Mouse (Mus musculus): Measurements from ENCODE around the gene Foxi3. TPM values are rescaled to one million over a fixed set of nuclear protein-coding genes. Genes with fewer than 3 reads are reported as not detected.

The Foxi3 gene
- not detected for total RNA-seq (2021)

- peak; percentile 7 for DNase-seq
- intact Hi-C loops (cut with DNase I): loop anchor here (10.0 kb wide), 1 partner anchor 168 kb away; no protein-coding TSS in a partner anchor
These were observed at the start of gene Foxi3 for GRCm38 (mm10) chr6:70956285-70956912. TSS of gene Foxi3 (plus strand) at chr6:70956531.

GRCm38 (mm10) chr6:70909572-70909971 is 46.8 kb upstream of the Foxi3 start:
- intact Hi-C loops (cut with DNase I): no loop called here
- no peak for DNase-seq

DNA sequence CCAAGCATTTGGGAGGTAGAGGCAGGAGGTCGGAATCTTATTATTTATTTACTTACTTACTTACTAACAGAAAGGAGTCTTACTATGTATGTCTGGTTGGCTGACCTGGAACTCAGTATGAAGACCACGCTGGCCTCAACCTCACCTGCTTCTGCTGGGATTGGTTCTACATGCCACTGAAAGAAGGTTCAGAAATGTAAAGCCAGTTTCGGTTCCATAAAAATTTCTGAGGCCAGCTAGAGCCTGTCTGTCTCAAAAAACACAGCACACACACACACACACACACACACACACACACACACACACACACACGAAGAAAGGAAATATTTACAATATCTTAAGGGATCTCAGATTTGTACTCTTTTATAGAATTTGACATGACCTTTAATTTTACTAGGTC is 46.0 kb upstream of the Foxi3 start:
- intact Hi-C loops (cut with DNase I): no loop called here

DNA sequence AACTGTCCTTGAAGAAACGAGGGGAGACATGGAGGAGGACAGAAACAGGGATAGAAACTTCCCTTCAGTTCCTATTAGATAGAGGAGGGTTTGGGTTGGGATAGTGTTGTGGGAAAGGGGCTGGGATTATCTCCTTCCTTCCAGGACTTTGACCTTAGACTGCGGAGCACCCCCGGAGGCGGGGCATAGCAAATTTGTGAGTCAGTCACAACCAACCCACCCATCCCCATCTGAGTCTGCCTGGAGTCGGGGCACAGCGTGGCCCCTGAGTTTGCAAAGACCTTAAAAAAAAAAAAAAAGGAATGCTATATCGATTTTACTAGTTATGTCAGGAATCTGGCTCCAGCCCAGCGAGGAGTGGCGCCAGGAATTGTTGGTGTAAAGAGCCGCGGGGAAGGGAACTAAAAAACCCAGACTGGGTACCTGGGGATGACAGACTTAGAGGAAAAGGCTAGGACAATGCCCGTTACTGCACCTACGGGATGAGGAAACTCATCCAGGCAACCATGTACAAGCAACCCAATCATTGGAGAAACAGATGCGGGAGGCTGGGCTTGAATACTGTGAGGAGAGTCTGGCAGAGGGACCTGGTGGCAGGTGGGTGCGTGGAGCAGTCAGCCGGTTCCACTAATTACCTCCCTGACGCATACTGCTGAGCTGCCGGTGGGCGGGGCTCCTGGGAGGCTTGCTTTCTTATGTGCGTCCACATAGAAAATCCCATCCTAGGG is 44.5 kb upstream of the Foxi3 start:
- intact Hi-C loops (cut with DNase I): no loop called here
- DNase-seq: peak; percentile 76

More for the DNA sequence above, 46.0 kb upstream of the Foxi3 start:
- no peak for DNase-seq

DNA sequence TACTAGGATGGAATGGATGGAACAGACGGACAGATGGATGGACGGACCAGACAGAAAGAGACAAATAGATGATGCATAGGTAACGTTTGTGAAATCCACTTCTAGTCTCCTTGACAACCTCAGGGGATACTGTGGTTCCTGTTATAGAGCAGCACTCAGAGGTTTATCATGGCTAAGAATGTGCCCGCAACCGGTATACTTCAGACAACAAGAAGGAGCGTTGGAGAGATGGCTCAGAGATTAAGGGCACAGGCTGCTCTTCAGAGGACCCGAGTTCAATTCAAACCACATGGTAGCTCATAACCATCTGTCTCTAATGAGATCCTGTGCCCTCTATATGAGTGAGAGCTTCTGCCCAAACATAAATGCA is 44.0 kb upstream of the Foxi3 start:
- intact Hi-C loops (cut with DNase I): no loop called here
- no peak for DNase-seq

GRCm38 (mm10) chr6:70918827-70919226 is 37.5 kb upstream of the Foxi3 start, which contains the start of gene Tex37:
TSS of gene Tex37 (minus strand) at chr6:70918927.
- intact Hi-C loops (cut with DNase I): no loop called here
- no peak for DNase-seq

DNA sequence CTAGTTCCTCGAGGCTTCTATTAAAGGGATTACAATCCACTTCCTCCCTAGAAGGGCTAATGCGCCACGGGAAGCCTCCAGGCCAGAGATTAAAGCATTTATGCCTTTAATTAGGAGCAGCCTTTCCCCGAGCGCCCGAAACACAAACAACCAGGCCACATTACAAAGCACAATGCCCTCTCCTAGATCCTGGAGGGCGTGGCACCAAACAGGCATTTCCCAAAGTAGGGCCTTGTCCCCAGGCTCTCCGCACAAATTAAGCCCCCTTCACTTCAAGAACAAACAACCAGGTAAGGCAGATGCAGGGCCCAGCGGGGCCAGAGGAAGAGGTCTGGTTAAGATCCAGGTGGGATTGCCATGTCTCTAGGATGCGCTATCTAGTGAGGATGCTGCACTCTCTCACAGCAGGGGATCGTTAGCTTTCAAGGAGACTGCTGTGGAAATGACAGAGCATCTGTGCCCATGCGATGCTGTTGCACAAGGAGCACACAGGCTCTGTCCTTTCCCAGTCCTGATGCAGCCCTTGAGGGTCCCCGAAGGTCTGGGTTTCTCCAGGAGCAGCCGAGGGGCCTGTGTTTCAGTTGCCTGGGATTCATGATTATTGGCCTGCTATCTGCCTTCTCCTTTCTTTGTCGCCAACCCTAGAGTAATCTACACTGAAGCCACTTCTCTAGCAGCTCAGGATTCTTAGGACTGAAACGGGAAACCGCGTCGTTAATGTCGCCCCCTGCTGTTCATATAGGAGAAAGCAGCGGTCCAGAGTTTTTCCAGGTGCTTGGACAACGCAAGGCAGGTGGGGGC is 34.9 kb upstream of the Foxi3 start:
- DNase-seq: peak; percentile 37
- intact Hi-C loops (cut with DNase I): no loop called here

DNA sequence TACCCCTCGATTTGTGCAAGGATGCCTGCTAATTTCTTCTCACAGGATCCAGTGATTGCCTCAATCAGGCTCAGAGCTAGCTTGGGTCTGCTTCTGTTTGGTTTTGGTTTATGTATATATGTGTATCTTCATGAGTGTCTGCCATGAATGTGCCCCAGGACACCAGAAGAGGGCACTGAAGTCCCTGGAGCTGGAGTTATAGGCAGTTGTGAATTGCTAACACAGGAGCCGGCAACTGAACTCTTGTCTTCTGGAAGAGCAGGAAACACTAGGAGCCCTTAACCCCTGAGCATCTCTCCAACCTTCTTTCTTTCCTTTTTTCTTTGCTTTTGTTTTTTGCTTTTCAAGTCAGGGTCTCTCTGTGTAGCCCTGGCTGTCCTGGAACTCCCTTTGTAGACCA is 24.5 kb upstream of the Foxi3 start:
- intact Hi-C loops (cut with DNase I): no loop called here
- DNase-seq: no peak

DNA sequence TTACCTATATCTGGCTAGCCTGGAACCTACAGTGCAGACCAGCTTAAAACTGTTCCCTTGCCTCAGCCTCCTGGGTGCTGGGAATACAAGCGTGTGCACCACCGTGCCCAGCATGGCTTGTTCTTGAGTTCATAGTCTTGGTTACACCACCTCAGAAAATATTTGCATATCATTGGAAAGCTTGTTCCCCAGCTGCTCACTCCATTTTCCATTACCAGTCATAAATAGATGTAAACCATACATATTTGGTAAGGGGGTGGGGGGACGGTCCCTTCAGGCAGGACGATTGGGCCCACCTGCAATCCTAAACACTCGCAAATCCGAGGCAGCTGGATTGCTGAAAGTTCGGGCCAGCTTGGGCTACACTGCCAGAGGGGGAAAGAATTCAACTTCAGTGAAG is 3.1 kb upstream of the Foxi3 start:
- no peak for DNase-seq
- intact Hi-C loops (cut with DNase I): loop anchor here (10.0 kb wide), 1 partner anchor 172 kb away; no protein-coding TSS in a partner anchor

DNA sequence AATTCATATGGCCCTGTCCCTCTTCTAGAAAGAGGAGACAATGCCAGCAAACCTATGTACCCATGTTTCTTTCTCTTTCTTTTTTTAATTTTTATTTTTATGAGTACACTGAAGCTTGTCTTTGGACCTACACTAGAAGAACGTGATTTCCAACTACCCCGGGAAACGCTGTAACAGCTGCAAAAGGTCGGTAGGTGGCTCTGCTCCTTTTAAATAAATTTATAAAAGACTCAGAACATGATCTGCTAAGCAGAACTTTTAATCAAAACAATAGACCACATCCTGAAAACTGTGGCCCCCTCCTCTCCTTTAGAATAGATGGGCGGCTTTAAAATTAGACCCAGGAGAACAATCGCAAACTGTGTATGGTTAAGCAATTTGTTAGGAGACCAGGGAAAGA is 2.3 kb upstream of the Foxi3 start:
- peak; percentile 12 for DNase-seq
- intact Hi-C loops (cut with DNase I): loop anchor here (10.0 kb wide), 1 partner anchor 171 kb away; no protein-coding TSS in a partner anchor

GRCm38 (mm10) chr6:70955291-70955800 is 985 bp upstream of the Foxi3 start:
- intact Hi-C loops (cut with DNase I): loop anchor here (10.0 kb wide), 1 partner anchor 169 kb away; no protein-coding TSS in a partner anchor
- no peak for DNase-seq

- intact Hi-C loops (cut with DNase I): loop anchor here (10.0 kb wide), 1 partner anchor 169 kb away; no protein-coding TSS in a partner anchor
- no peak for DNase-seq
These were observed 490 bp upstream of the Foxi3 start for GRCm38 (mm10) chr6:70955841-70956240.

GRCm38 (mm10) chr6:70956936-70957335 is 605 bp downstream of the Foxi3 start:
- peak; percentile 11 for DNase-seq
- intact Hi-C loops (cut with DNase I): loop anchor here (10.0 kb wide), 1 partner anchor 168 kb away; no protein-coding TSS in a partner anchor

DNA sequence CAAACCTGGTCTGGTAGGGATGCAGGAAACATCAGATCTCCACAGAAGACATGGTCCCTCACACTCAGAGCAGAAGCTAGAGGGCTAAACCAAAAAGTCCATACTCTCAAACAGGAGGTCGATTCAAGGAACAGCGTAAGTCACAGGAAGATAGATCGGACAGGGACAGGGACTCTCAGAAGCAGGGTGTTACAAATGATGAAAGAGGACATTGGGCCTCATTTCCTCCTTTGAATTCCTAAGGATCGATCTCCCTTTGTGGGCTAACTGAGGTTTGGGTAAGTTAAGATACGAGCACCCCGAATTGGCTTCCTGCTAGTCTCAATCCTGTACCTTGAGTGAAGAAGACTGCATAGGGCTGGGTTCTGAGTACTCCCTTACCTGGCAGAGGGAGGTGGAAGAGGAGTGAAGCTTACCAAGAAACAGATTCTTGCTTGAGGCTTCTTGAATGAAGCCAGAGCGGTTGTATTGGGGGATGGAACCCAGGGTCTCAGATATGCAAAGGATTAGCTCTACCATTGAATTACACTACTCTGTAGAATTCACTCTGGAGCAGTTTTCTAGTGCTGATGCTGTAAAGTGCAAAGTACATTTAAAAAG is 1.1 kb downstream of the Foxi3 start:
- DNase-seq: no peak
- intact Hi-C loops (cut with DNase I): loop anchor here (10.0 kb wide), 1 partner anchor 167 kb away; no protein-coding TSS in a partner anchor

GRCm38 (mm10) chr6:70964116-70964830 is 7.9 kb downstream of the Foxi3 start:
- DNase-seq: no peak
- intact Hi-C loops (cut with DNase I): no loop called here

GRCm38 (mm10) chr6:70965694-70966093 is 9.4 kb downstream of the Foxi3 start:
- intact Hi-C loops (cut with DNase I): no loop called here
- no peak for DNase-seq

GRCm38 (mm10) chr6:70967422-70967821 is 11.1 kb downstream of the Foxi3 start:
- intact Hi-C loops (cut with DNase I): no loop called here
- DNase-seq: no peak

- no peak for DNase-seq
- intact Hi-C loops (cut with DNase I): no loop called here
These were observed 12.0 kb downstream of the Foxi3 start for GRCm38 (mm10) chr6:70968291-70968690.

GRCm38 (mm10) chr6:70973066-70973465 is 16.7 kb downstream of the Foxi3 start:
- DNase-seq: no peak
- intact Hi-C loops (cut with DNase I): no loop called here

GRCm38 (mm10) chr6:70981036-70981435 is 24.7 kb downstream of the Foxi3 start:
- DNase-seq: no peak
- intact Hi-C loops (cut with DNase I): no loop called here

All from left cerebral cortex, postnatal 4 days (tissue).